Mouse (Mus musculus): ENCODE results near the gene Ubxn7.

Gene Ubxn7

DNA sequence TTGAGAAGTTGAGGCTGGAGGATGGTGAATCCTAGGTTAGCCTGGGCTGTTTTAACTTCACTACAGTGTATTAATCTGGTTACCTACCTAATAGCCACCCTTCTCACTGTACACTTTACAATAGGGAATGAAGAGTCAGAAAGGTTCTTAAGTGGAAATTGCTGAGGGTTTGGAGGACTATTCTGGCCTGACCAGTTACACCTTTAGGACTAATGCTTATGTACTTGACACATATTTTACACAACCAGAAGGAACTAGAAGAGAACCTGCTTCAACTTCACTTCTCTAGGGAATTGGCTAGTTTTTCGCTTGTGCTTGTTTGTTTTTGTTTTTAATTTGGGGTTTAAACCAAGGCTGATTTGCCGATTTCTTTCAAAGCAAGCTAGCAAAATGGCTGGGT is 101.1 kb downstream of the Ubxn7 start:
- DNase-seq (ENCODE audit: low spot score) = no peak

DNA sequence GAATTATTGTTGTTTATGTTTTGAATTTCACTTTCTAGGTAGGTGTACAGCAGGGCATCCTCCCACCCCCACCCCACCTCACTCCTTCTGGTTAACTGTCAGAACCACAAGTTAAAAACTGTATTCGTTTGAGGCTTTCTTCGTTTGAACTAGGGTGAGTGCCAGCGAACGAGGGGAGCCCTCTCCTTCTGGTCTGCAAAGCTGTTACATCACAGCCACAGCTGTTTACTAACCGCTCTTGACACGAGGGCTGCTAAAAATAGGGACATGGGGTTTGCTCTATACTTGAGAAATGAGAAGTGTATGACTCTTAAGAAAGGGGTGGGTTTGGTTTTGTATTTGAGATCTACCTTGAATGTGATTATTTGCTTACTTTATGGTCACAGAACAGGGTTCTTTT is 102.0 kb downstream of the Ubxn7 start:
- no peak for DNase-seq (ENCODE audit: low spot score)

DNA sequence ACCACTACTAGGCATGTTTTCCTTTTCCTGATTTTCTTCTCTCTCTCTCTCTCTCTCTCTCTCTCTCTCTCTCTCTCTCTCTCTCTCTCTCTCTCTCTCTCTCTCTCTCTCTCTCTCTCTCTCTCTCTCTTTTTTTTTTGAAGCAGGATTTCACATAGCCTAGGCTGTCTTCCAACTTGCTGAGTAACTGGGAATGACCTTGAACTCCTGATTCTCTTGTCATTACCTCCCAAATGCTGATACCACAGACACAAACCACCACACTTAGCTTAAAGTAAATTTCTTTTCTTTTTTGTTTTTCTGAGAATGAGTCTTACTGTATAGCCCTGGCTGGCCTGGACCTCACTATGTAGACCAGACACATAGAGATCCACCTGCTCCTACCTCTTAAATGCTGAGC is 102.6 kb downstream of the Ubxn7 start:
- no peak for DNase-seq (ENCODE audit: low spot score)

DNA sequence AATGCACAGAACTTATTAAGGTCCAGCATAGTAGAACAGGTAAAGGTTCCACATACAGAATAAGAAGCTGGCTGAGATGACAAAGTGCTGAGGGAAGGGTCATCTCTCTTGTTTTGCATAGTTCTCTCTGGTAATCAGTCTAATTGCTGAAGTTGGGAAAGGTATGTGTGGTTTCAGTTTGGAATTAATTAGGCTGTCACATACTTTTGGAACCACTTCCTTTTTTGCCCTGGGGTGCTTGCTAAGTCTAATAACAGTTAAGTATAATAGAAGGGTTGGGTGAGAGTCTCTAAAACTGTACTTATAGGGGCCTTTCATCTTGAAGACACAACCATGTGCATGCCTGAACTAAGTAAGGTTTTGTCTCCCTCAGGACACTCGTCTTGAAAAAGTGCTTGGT is 104.6 kb downstream of the Ubxn7 start:
- no peak for DNase-seq (ENCODE audit: low spot score)

DNA sequence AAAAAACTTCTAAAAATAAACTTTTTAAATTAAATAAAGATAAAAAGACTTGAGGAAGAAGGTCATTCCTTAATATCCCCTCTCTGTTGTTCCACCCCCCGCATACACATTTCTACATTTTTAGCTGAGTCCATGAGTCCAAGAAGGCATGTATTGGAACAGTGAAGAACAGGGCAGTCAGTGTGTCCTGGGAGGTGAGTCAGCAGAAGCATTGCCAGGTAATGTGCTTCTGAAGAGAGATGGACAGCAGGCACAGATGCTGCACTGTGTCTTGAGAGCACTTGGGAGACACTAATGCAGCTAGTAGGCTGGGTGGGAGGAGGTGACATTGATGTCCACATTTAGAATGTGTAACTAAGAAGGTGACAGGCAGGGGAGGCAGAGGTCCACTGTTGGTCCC is 105.2 kb downstream of the Ubxn7 start:
- DNase-seq (ENCODE audit: low spot score) = no peak

DNA sequence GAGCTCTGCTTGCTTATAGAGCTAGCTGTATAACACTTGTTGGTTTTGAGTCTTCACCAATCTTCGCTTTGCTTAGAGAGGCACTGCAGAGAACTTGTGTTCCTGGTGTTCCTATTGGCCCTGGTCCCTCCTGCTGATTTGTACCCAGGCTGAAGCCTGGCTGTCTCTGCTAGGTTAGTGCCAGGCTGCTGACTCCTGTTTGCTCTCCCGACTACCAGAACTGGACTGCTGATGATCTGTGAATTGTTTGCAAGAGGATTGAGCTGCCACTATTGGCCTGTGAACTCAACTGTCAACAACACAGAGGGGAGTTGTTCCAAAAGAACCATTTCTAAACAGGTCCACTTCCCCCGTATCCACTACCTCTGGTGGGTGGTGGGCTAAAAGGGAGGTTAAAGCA is 109.4 kb downstream of the Ubxn7 start:
- no peak for DNase-seq (ENCODE audit: low spot score)
